ENCODE assay signal across 9 mouse cellular contexts in genomic region chr2:33435036-33435650, GRCm38 (mm10). TPM values are rescaled to one million over a fixed set of nuclear protein-coding genes. Genes with fewer than 3 reads are reported as not detected.
DNase-seq lines count a peak whose midpoint lies in the region; ATAC-seq and TF ChIP-seq lines count a peak whose summit lies in the region.
"Had no signal": no experiment of that assay in that cellular context is flagged by ENCODE, and none has a peak within 500 bp of the region (broad histone marks: within the 10 kb centered on the region; RNA-seq: fewer than 3 reads in every experiment).

No protein-coding gene starts in this region.

- no peak for ATAC-seq in midbrain, embryonic 12.5 days (ENCODE audit: low FRiP score, low read depth)
- ATAC-seq in midbrain, postnatal 0 days (ENCODE audit: low FRiP score), result no peak
- ATAC-seq in intestine, embryonic 15.5 days, result no peak

- intact Hi-C loops in heart, adult 2 months (cut with DNase I), result no loop called here

- 0 out of 2 replicates have a peak, but pooled peaks cover 3% of the 10 kb centered on the region for H3K79me2 ChIP-seq in heart, adult 2 months (replicated peaks; ENCODE audit: control insufficient read depth, insufficient read depth, low read length)
- peaks cover 6% of the 10 kb centered on the region for H3K79me2 ChIP-seq in macrophage (ENCODE audit: inconsistent target)

- no peaks in the 10 kb centered on the region; the same call in 1 of the 2 replicates for H3K4me1 ChIP-seq in heart, adult 2 months (ENCODE audit: control insufficient read depth, insufficient read depth, low read length)
- H3K4me1 ChIP-seq in midbrain, embryonic 12.5 days, result peaks cover 40% of the 10 kb centered on the region
- H3K4me1 ChIP-seq in midbrain, postnatal 0 days (ENCODE audit: insufficient read depth, low read length), result peaks cover 6% of the 10 kb centered on the region; the same call in 1 of the 2 replicates
- H3K4me1 ChIP-seq in intestine, embryonic 15.5 days (replicated peaks), result peaks cover 16% of the 10 kb centered on the region

- no peak overlapping the region for H3K9ac ChIP-seq in heart, adult 2 months (ENCODE audit: low read depth, low read length)
- no peak overlapping the region for H3K9ac ChIP-seq in midbrain, embryonic 12.5 days (replicated peaks)
- H3K9ac ChIP-seq in midbrain, postnatal 0 days (replicated peaks; ENCODE audit: low read length, poor library complexity, severe bottlenecking), result no peak overlapping the region
- H3K9ac ChIP-seq in intestine, embryonic 15.5 days, result no peak overlapping the region
- H3K9ac ChIP-seq: liver, embryonic 14.5 days had no signal

- 55% methylated on average over 8 of the region's 8 CpGs for WGBS in heart, adult 2 months
- WGBS in midbrain, embryonic 12.5 days, result 43% methylated on average over 8 of the region's 8 CpGs
- WGBS in midbrain, postnatal 0 days, result 36% methylated on average over 8 of the region's 8 CpGs
- WGBS in macrophage (ENCODE audit: missing documents), result 78% methylated on average over 8 of the region's 8 CpGs
- 54% methylated on average over 8 of the region's 8 CpGs for WGBS in intestine, embryonic 15.5 days

- H3K9me3 ChIP-seq in midbrain, embryonic 12.5 days, result no peaks in the 10 kb centered on the region
- H3K9me3 ChIP-seq in midbrain, postnatal 0 days (ENCODE audit: low read length), result no peaks in the 10 kb centered on the region
- no peaks in the 10 kb centered on the region for H3K9me3 ChIP-seq in intestine, embryonic 15.5 days

- TF ChIP-seq POLR2A in heart, adult 2 months (IDR thresholded peaks at IDR 0.05; ENCODE audit: insufficient read depth, low read depth, low read length), result no peak

- DNase-seq in heart, adult 11 months, result peak; percentile 82
- no peak for DNase-seq in heart, adult 2 months
- DNase-seq in midbrain, postnatal 0 days (ENCODE audit: low spot score), result no peak
- DNase-seq in adrenal gland, adult 18-20 months (ENCODE audit: low spot score in 2 of 2), result no peak

- peak overlapping the region; percentile 52; the same call in 1 of the 2 replicates for H3K4me2 ChIP-seq in midbrain, embryonic 12.5 days (replicated peaks)
- no peak overlapping the region for H3K4me2 ChIP-seq in midbrain, postnatal 0 days (ENCODE audit: low read depth, low read length, poor library complexity, severe bottlenecking)
- no peak overlapping the region for H3K4me2 ChIP-seq in intestine, embryonic 15.5 days (replicated peaks)

- no peak for TF ChIP-seq EP300 in heart, adult 2 months (IDR thresholded peaks at IDR 0.05; ENCODE audit: insufficient read depth, low read depth, low read length)

- H3K27ac ChIP-seq in heart, adult 2 months, result no peak overlapping the region
- 0 out of 2 replicates have a peak overlapping the region, but pooled peaks have one; percentile 20 for H3K27ac ChIP-seq in midbrain, embryonic 12.5 days (replicated peaks)
- H3K27ac ChIP-seq in midbrain, postnatal 0 days (ENCODE audit: low read depth, low read length), result no peak overlapping the region
- peak overlapping the region; percentile 19; the same call in 1 of the 2 replicates for H3K27ac ChIP-seq in macrophage
- H3K27ac ChIP-seq in intestine, embryonic 15.5 days, result no peak overlapping the region
- H3K27ac ChIP-seq: kidney, postnatal 0 days; liver, embryonic 14.5 days had no signal

- no peak for TF ChIP-seq CTCF in heart, adult 2 months (IDR thresholded peaks at IDR 0.05)
- no peak for TF ChIP-seq CTCF in midbrain, postnatal 0 days (IDR thresholded peaks at IDR 0.05)

- H3K36me3 ChIP-seq in heart, adult 2 months (ENCODE audit: control insufficient read depth, insufficient read depth, low read length), result no peaks in the 10 kb centered on the region
- no peaks in the 10 kb centered on the region for H3K36me3 ChIP-seq in midbrain, embryonic 12.5 days
- H3K36me3 ChIP-seq in midbrain, postnatal 0 days (ENCODE audit: insufficient read depth, low read length), result no peaks in the 10 kb centered on the region
- H3K36me3 ChIP-seq in macrophage (ENCODE audit: inconsistent target), result no peaks in the 10 kb centered on the region
- no peaks in the 10 kb centered on the region for H3K36me3 ChIP-seq in intestine, embryonic 15.5 days

- H3K4me3 ChIP-seq in heart, adult 2 months, result no peak overlapping the region
- no peak overlapping the region for H3K4me3 ChIP-seq in midbrain, embryonic 12.5 days
- H3K4me3 ChIP-seq in midbrain, postnatal 0 days (ENCODE audit: low read depth, low read length), result no peak overlapping the region
- H3K4me3 ChIP-seq in macrophage (ENCODE audit: inconsistent target), result no peak overlapping the region
- H3K4me3 ChIP-seq in intestine, embryonic 15.5 days (replicated peaks), result no peak overlapping the region

- no peaks in the 10 kb centered on the region for H3K27me3 ChIP-seq in heart, adult 2 months (ENCODE audit: control insufficient read depth, insufficient read depth, low read length)
- peaks cover 15% of the 10 kb centered on the region; the same call in 1 of the 2 replicates for H3K27me3 ChIP-seq in midbrain, embryonic 12.5 days
- no peaks in the 10 kb centered on the region for H3K27me3 ChIP-seq in midbrain, postnatal 0 days (ENCODE audit: insufficient read depth, low read length)
- no peaks in the 10 kb centered on the region for H3K27me3 ChIP-seq in intestine, embryonic 15.5 days (replicated peaks)

RNA-seq across cellular contexts. Expression of gene Zbtb34, which starts 4.0 kb away (rescaled TPM):
- total RNA-seq in heart, adult 2 months (2021), result 1 to 10 TPM; 5.7 to 7.3 TPM
- 5.0 and 8.1 TPM in 2 replicates for polyA plus RNA-seq in heart, adult 2 months (2012; rRNA removed)
- polyA plus RNA-seq in midbrain, embryonic 12.5 days (2016; fragmentation: Nextera tagmentation; extraction: Ambion mirVana), result 10.2 and 11.1 TPM in 2 replicates
- 24.9 and 25.3 TPM in 2 replicates for total RNA-seq in midbrain, postnatal 0 days (2014; rRNA removed)
- 3.1 and 3.8 TPM in 2 replicates for polyA plus RNA-seq in midbrain, postnatal 0 days (2015; fragmentation: Nextera tagmentation; extraction: Ambion mirVana)
- 10 to 100 TPM in 18 of 26 experiments, 1 to 10 TPM in 8; 3.6 to 51.7 (median 20.0) TPM for total RNA-seq in macrophage (2018; cell fraction: chromatin; rRNA removed)
- total RNA-seq in macrophage (2018; cell fraction: cytosol; rRNA removed), result 10 to 100 TPM in 18 of 26 experiments, 1 to 10 TPM in 8; 3.8 to 26.9 (median 16.8) TPM
- total RNA-seq in macrophage (2018; cell fraction: nucleus; rRNA removed), result 10 to 100 TPM in 23 of 26 experiments, 1 to 10 TPM in 3; 5.8 to 58.5 (median 19.7) TPM
- 11.3 to 16.6 TPM (median 12.3 TPM) in 3 replicates for polyA plus RNA-seq in macrophage (2018)
- polyA plus RNA-seq in intestine, embryonic 15.5 days (2015; fragmentation: Nextera tagmentation; extraction: Ambion mirVana), result 4.5 and 4.8 TPM in 2 replicates
- 1 to 10 TPM; 5.6 to 8.2 TPM for total RNA-seq in adrenal gland, adult 18-20 months (2021)

RNA-seq across cellular contexts. Expression of gene Zbtb43, which starts 33.2 kb away (rescaled TPM):
- 10 to 100 TPM; 20.0 to 20.3 TPM for total RNA-seq in heart, adult 2 months (2021)
- polyA plus RNA-seq in heart, adult 2 months (2012; rRNA removed), result 9.2 and 17.0 TPM in 2 replicates
- polyA plus RNA-seq in midbrain, embryonic 12.5 days (2016; fragmentation: Nextera tagmentation; extraction: Ambion mirVana), result 29.2 and 30.7 TPM in 2 replicates
- 37.4 and 39.6 TPM in 2 replicates for total RNA-seq in midbrain, postnatal 0 days (2014; rRNA removed)
- polyA plus RNA-seq in midbrain, postnatal 0 days (2015; fragmentation: Nextera tagmentation; extraction: Ambion mirVana), result 19.8 and 21.2 TPM in 2 replicates
- 10 to 100 TPM; 17.9 to 45.4 (median 27.9) TPM for total RNA-seq in macrophage (2018; cell fraction: chromatin; rRNA removed)
- total RNA-seq in macrophage (2018; cell fraction: cytosol; rRNA removed), result 10 to 100 TPM in 19 of 26 experiments, 1 to 10 TPM in 7; 7.4 to 15.3 (median 11.1) TPM
- total RNA-seq in macrophage (2018; cell fraction: nucleus; rRNA removed), result 10 to 100 TPM; 16.3 to 40.4 (median 24.7) TPM
- polyA plus RNA-seq in macrophage (2018), result 10.3 to 12.9 TPM (median 11.6 TPM) in 3 replicates
- polyA plus RNA-seq in intestine, embryonic 15.5 days (2015; fragmentation: Nextera tagmentation; extraction: Ambion mirVana), result 13.0 and 15.3 TPM in 2 replicates
- total RNA-seq in adrenal gland, adult 18-20 months (2021), result 10 to 100 TPM; 24.3 to 25.1 TPM

Comparison
In these comparisons a context has a peak if more than half of its experiments do, and no peak if none do; other contexts are left out.
1. H3K27ac ChIP-seq: peak in midbrain, embryonic 12.5 days (single experiment) and macrophage (single experiment); none in heart, adult 2 months (single experiment), midbrain, postnatal 0 days (single experiment) and intestine, embryonic 15.5 days (single experiment).